Mouse (Mus musculus): Measurements from ENCODE around the gene Siva1. TPM values are rescaled to one million over a fixed set of nuclear protein-coding genes. Genes with fewer than 3 reads are reported as not detected.
A peak's percentile ranks its signal among the peaks of the same experiment; 100 is the strongest.

Gene Siva1
- polyA plus RNA-seq, 1 experiment, result 36.7 TPM

- H3K4me3 ChIP-seq (ENCODE audit: insufficient read depth, low read depth, low read length), result no peak overlapping the region
- peaks cover 10% of the 10 kb centered on the region for H3K4me1 ChIP-seq (ENCODE audit: control insufficient read depth, insufficient read depth, insufficient read length, low read length)
- no peak overlapping the region for H3K27ac ChIP-seq (replicated peaks; ENCODE audit: low read depth, low read length)
Measured at GRCm38 (mm10) chr12:112617184-112617583, 27.3 kb upstream of the Siva1 start.

GRCm38 (mm10) chr12:112617898-112618380 lies 26.5 kb upstream of the Siva1 start:
- Histone ChIP-seq H3K4me3 (ENCODE audit: insufficient read depth, low read depth, low read length) (no peak overlapping the region), H3K4me1 (ENCODE audit: control insufficient read depth, insufficient read depth, insufficient read length, low read length) (peaks cover 10% of the 10 kb centered on the region), H3K27ac (replicated peaks; ENCODE audit: low read depth, low read length) (no peak overlapping the region)

- Histone ChIP-seq H3K4me3 (ENCODE audit: insufficient read depth, low read depth, low read length) (peak overlapping the region; percentile 69), H3K4me1 (ENCODE audit: control insufficient read depth, insufficient read depth, insufficient read length, low read length) (peaks cover 10% of the 10 kb centered on the region), H3K27ac (replicated peaks; ENCODE audit: low read depth, low read length) (peak overlapping the region; percentile 82)
Measured at GRCm38 (mm10) chr12:112618981-112619685, 25.3 kb upstream of the Siva1 start.

GRCm38 (mm10) chr12:112619686-112620353 lies 24.7 kb upstream of the Siva1 start, which contains the start of gene Adssl1:
Adssl1 (plus strand) TSS chr12:112620045.
- H3K4me1 ChIP-seq (ENCODE audit: control insufficient read depth, insufficient read depth, insufficient read length, low read length), result peaks cover 10% of the 10 kb centered on the region
- peak within 1 kb of the TSS; percentile 82 for H3K27ac ChIP-seq (replicated peaks; ENCODE audit: low read depth, low read length)
- H3K4me3 ChIP-seq (ENCODE audit: insufficient read depth, low read depth, low read length), result peak within 1 kb of the TSS; percentile 69

- Histone ChIP-seq H3K4me1 (ENCODE audit: control insufficient read depth, insufficient read depth, insufficient read length, low read length) (peaks cover 10% of the 10 kb centered on the region), H3K27ac (replicated peaks; ENCODE audit: low read depth, low read length) (peak overlapping the region; percentile 1)
Measured at GRCm38 (mm10) chr12:112620354-112621061, 24.0 kb upstream of the Siva1 start.

GRCm38 (mm10) chr12:112621900-112622299 lies 22.6 kb upstream of the Siva1 start:
- H3K27ac ChIP-seq (replicated peaks; ENCODE audit: low read depth, low read length), result no peak overlapping the region

More at GRCm38 (mm10) chr12:112620354-112621061, 24.0 kb upstream of the Siva1 start:
- peak overlapping the region; percentile 69 for H3K4me3 ChIP-seq (ENCODE audit: insufficient read depth, low read depth, low read length)

GRCm38 (mm10) chr12:112623742-112624141 lies 20.7 kb upstream of the Siva1 start:
- Histone ChIP-seq H3K4me3 (ENCODE audit: insufficient read depth, low read depth, low read length) (no peak overlapping the region), H3K27ac (replicated peaks; ENCODE audit: low read depth, low read length) (no peak overlapping the region), H3K4me1 (ENCODE audit: control insufficient read depth, insufficient read depth, insufficient read length, low read length) (peaks cover 13% of the 10 kb centered on the region)

More at GRCm38 (mm10) chr12:112621900-112622299, 22.6 kb upstream of the Siva1 start:
- peaks cover 10% of the 10 kb centered on the region for H3K4me1 ChIP-seq (ENCODE audit: control insufficient read depth, insufficient read depth, insufficient read length, low read length)
- H3K4me3 ChIP-seq (ENCODE audit: insufficient read depth, low read depth, low read length), result no peak overlapping the region

GRCm38 (mm10) chr12:112625700-112626099 lies 18.8 kb upstream of the Siva1 start:
- peaks cover 15% of the 10 kb centered on the region for H3K4me1 ChIP-seq (ENCODE audit: control insufficient read depth, insufficient read depth, insufficient read length, low read length)
- no peak overlapping the region for H3K27ac ChIP-seq (replicated peaks; ENCODE audit: low read depth, low read length)
- no peak overlapping the region for H3K4me3 ChIP-seq (ENCODE audit: insufficient read depth, low read depth, low read length)

- Histone ChIP-seq H3K4me1 (ENCODE audit: control insufficient read depth, insufficient read depth, insufficient read length, low read length) (peaks cover 15% of the 10 kb centered on the region), H3K27ac (replicated peaks; ENCODE audit: low read depth, low read length) (no peak overlapping the region), H3K4me3 (ENCODE audit: insufficient read depth, low read depth, low read length) (no peak overlapping the region)
Measured at GRCm38 (mm10) chr12:112626455-112626854, 18.0 kb upstream of the Siva1 start.

- Histone ChIP-seq H3K27ac (replicated peaks; ENCODE audit: low read depth, low read length) (no peak overlapping the region), H3K4me1 (ENCODE audit: control insufficient read depth, insufficient read depth, insufficient read length, low read length) (peaks cover 15% of the 10 kb centered on the region), H3K4me3 (ENCODE audit: insufficient read depth, low read depth, low read length) (no peak overlapping the region)
Measured at GRCm38 (mm10) chr12:112627097-112627881, 17.2 kb upstream of the Siva1 start.

- Histone ChIP-seq H3K27ac (replicated peaks; ENCODE audit: low read depth, low read length) (peak overlapping the region; percentile 29; the same call in 1 of the 2 replicates), H3K4me3 (ENCODE audit: insufficient read depth, low read depth, low read length) (no peak overlapping the region), H3K4me1 (ENCODE audit: control insufficient read depth, insufficient read depth, insufficient read length, low read length) (peaks cover 15% of the 10 kb centered on the region)
Measured at GRCm38 (mm10) chr12:112628197-112628596, 16.3 kb upstream of the Siva1 start.

GRCm38 (mm10) chr12:112628928-112629721 lies 15.4 kb upstream of the Siva1 start:
- Histone ChIP-seq H3K4me3 (ENCODE audit: insufficient read depth, low read depth, low read length) (peak overlapping the region; percentile 19), H3K27ac (replicated peaks; ENCODE audit: low read depth, low read length) (peak overlapping the region; percentile 69), H3K4me1 (ENCODE audit: control insufficient read depth, insufficient read depth, insufficient read length, low read length) (peaks cover 15% of the 10 kb centered on the region)

- peaks cover 15% of the 10 kb centered on the region for H3K4me1 ChIP-seq (ENCODE audit: control insufficient read depth, insufficient read depth, insufficient read length, low read length)
- peak overlapping the region; percentile 15; the same call in 1 of the 2 replicates for H3K27ac ChIP-seq (replicated peaks; ENCODE audit: low read depth, low read length)
- H3K4me3 ChIP-seq (ENCODE audit: insufficient read depth, low read depth, low read length), result no peak overlapping the region
Measured at GRCm38 (mm10) chr12:112630029-112630428, 14.4 kb upstream of the Siva1 start.

GRCm38 (mm10) chr12:112630796-112631195 lies 13.7 kb upstream of the Siva1 start:
- Histone ChIP-seq H3K4me3 (ENCODE audit: insufficient read depth, low read depth, low read length) (no peak overlapping the region), H3K4me1 (ENCODE audit: control insufficient read depth, insufficient read depth, insufficient read length, low read length) (peaks cover 15% of the 10 kb centered on the region), H3K27ac (replicated peaks; ENCODE audit: low read depth, low read length) (peak overlapping the region; percentile 13)

All from brown adipose tissue, adult 24 weeks (tissue).